Mouse (Mus musculus): ENCODE measurements around the gene Nipa2. TPM values are rescaled to one million over a fixed set of nuclear protein-coding genes. Genes with fewer than 3 reads are reported as not detected.

The Nipa2 gene
- total and polyA plus RNA-seq, 3 experiments: 26.3 to 28.6 TPM; not detected in 1

- DNase-seq (ENCODE audit: low read depth, low spot score): no peak
- TF ChIP-seq RAD21 (IDR thresholded peaks at IDR 0.05; ENCODE audit: low read depth, low read length) (no peak), CHD1 (IDR thresholded peaks at IDR 0.05; ENCODE audit: low read depth, low read length) (no peak), MAFK (IDR thresholded peaks at IDR 0.05; ENCODE audit: borderline replicate concordance, low read depth, low read length) (no peak), POLR2A (IDR thresholded peaks at IDR 0.05; ENCODE audit: control insufficient read depth in 1 of 2, insufficient read depth in 1 of 2, low read depth in 1 of 2, low read length in 2 of 2, poor library complexity in 1 of 2) (no peak), MAX (IDR thresholded peaks at IDR 0.05; ENCODE audit: low read length) (no peak), USF1 (IDR thresholded peaks at IDR 0.05; ENCODE audit: low read depth, low read length) (no peak), MAZ (IDR thresholded peaks at IDR 0.05; ENCODE audit: low read depth, low read length) (no peak), ZC3H11A (IDR thresholded peaks at IDR 0.05; ENCODE audit: low read depth, low read length) (no peak), NRF1 (IDR thresholded peaks at IDR 0.05; ENCODE audit: insufficient read depth, low read depth, low read length, poor library complexity, severe bottlenecking) (no peak), MYC (IDR thresholded peaks at IDR 0.05; ENCODE audit: low read depth, low read length) (no peak)
- no peak overlapping the region for H3K9ac ChIP-seq (ENCODE audit: control insufficient read depth, low read depth, low read length, poor library complexity, severe bottlenecking)
- H3K4me1 ChIP-seq (ENCODE audit: control insufficient read depth in 1 of 2, insufficient read depth in 2 of 2, low read length in 2 of 2): no peaks in the 10 kb centered on the region
- no peaks in the 10 kb centered on the region for H3K27me3 ChIP-seq (ENCODE audit: control insufficient read depth in 1 of 2, insufficient read depth in 2 of 2, low read length in 2 of 2)
- H3K79me2 ChIP-seq (ENCODE audit: control insufficient read depth, insufficient read depth, low read length, poor library complexity): no peaks in the 10 kb centered on the region
- no peaks in the 10 kb centered on the region for H3K9me3 ChIP-seq (replicated peaks; ENCODE audit: insufficient read depth, low read length)
- peaks cover 0 to 4% of the 10 kb centered on the region in 2 experiments; a peak in 1 of 4 replicates for H3K36me3 ChIP-seq (ENCODE audit: control insufficient read depth in 1 of 2, insufficient read depth in 2 of 2, low read length in 2 of 2)
- no peak overlapping the region for H3K4me3 ChIP-seq (ENCODE audit: control insufficient read depth in 1 of 2, insufficient read depth in 1 of 2, low read depth in 2 of 2, low read length in 2 of 2)
- no peak overlapping the region for H3K27ac ChIP-seq (ENCODE audit: control insufficient read depth, low read depth, low read length)
These were observed 20.8 kb upstream of the Nipa2 start for GRCm38 (mm10) chr7:55983107-55983506.

- TF ChIP-seq ETS1 (IDR thresholded peaks at IDR 0.05; ENCODE audit: low read depth, low read length) (no peak), KAT2A (conservative IDR thresholded peaks at IDR 0.05; ENCODE audit: low read depth, low read length) (no peak), MEF2A (IDR thresholded peaks at IDR 0.05; ENCODE audit: extremely low read depth, insufficient replicate concordance, low read depth, low read length, poor library complexity, severe bottlenecking) (no peak), MAZ (IDR thresholded peaks at IDR 0.05; ENCODE audit: low read depth, low read length) (no peak), UBTF (IDR thresholded peaks at IDR 0.05; ENCODE audit: borderline replicate concordance, insufficient read depth, low read depth, low read length) (no peak), CHD2 (IDR thresholded peaks at IDR 0.05; ENCODE audit: low read length) (no peak)
- H3K36me3 ChIP-seq (ENCODE audit: control insufficient read depth in 1 of 2, insufficient read depth in 2 of 2, low read length in 2 of 2): peaks cover 0 to 6% of the 10 kb centered on the region in 2 experiments; a peak in 2 of 4 replicates
- H3K4me3 ChIP-seq (ENCODE audit: control insufficient read depth in 1 of 2, insufficient read depth in 1 of 2, low read depth in 2 of 2, low read length in 2 of 2): no peak overlapping the region
- no peaks in the 10 kb centered on the region for H3K4me1 ChIP-seq (ENCODE audit: control insufficient read depth in 1 of 2, insufficient read depth in 2 of 2, low read length in 2 of 2)
- no peaks in the 10 kb centered on the region for H3K9me3 ChIP-seq (replicated peaks; ENCODE audit: insufficient read depth, low read length)
- H3K27me3 ChIP-seq (ENCODE audit: control insufficient read depth in 1 of 2, insufficient read depth in 2 of 2, low read length in 2 of 2): no peaks in the 10 kb centered on the region
- H3K79me2 ChIP-seq (ENCODE audit: control insufficient read depth, insufficient read depth, low read length, poor library complexity): no peaks in the 10 kb centered on the region
- no peak overlapping the region for H3K9ac ChIP-seq (ENCODE audit: control insufficient read depth, low read depth, low read length, poor library complexity, severe bottlenecking)
- DNase-seq (ENCODE audit: low read depth, low spot score): no peak
- H3K27ac ChIP-seq (ENCODE audit: control insufficient read depth, low read depth, low read length): no peak overlapping the region
These were observed 19.9 kb upstream of the Nipa2 start for GRCm38 (mm10) chr7:55982010-55982700.
